Mouse (Mus musculus) liver, adult 2 months (tissue): ENCODE data around the gene Arid4a. TPM values are rescaled to one million over a fixed set of nuclear protein-coding genes. Genes with fewer than 3 reads are reported as not detected.

ENCODE experiments used
- DNase-seq: peaks from one replicate; pipeline ENCODE4 v3.0.0-alpha.2; 2011; ENCODE audit warnings: low read depth, low spot score; ENCODE audit errors: extremely low read depth
- H3K27ac ChIP-seq: fragments of 200-500 bp; replicated peaks from 2 replicates; pipeline ENCODE4 v1.5.1; 2012; ENCODE audit warnings: low read depth, mild to moderate bottlenecking, control low read depth, inconsistent platforms, low read length; ENCODE audit not compliant: insufficient read depth
- H3K27me3 ChIP-seq: fragments of 200-500 bp; 2 replicates; pipeline ENCODE4 v1.6.1; 2012; ENCODE audit warnings: mild to moderate bottlenecking, moderate library complexity, low read length, inconsistent platforms; ENCODE audit not compliant: control insufficient read depth, insufficient read depth
- H3K36me3 ChIP-seq: fragments of 200-500 bp; 2 replicates; pipeline ENCODE4 v1.6.1; 2012; ENCODE audit warnings: low read length, inconsistent platforms; ENCODE audit not compliant: control insufficient read depth, insufficient read depth
- H3K4me1 ChIP-seq: fragments of 200-500 bp; 2 replicates; pipeline ENCODE4 v1.6.1; 2011; ENCODE audit warnings: low read length; ENCODE audit not compliant: control insufficient read depth, insufficient read depth
- H3K4me3 ChIP-seq: fragments of 200-500 bp; 2 replicates; pipeline ENCODE4 v1.5.1; 2011; ENCODE audit warnings: low read depth, mild to moderate bottlenecking, control low read depth, low read length, moderate library complexity; ENCODE audit not compliant: insufficient read depth
- H3K79me2 ChIP-seq: fragments of 200-500 bp; 2 replicates; pipeline ENCODE4 v1.6.1; 2012; ENCODE audit warnings: inconsistent platforms, mild to moderate bottlenecking, low read length, moderate library complexity; ENCODE audit not compliant: control insufficient read depth, insufficient read depth
- H3K9ac ChIP-seq: fragments of 200-500 bp; 2 replicates; pipeline ENCODE4 v1.6.1; 2012; ENCODE audit warnings: low read depth, mild to moderate bottlenecking, control low read depth, inconsistent platforms, low read length
- CTCF ChIP-seq: fragments of 200-500 bp; IDR thresholded peaks from 2 replicates; pipeline ENCODE4 v1.5.1; 2011; ENCODE audit warnings: low read depth, low read length, control low read depth
- POLR2A ChIP-seq: fragments of 200-500 bp; IDR thresholded peaks from 2 replicates; pipeline ENCODE4 v1.6.1; 2011; ENCODE audit warnings: low read length, control low read depth; ENCODE audit not compliant: insufficient read depth; ENCODE audit errors: extremely low read depth
- WGBS: fragments of 180-500 bp; shearing (Covaris S2); methylation state at CpG from one replicate; pipeline ENCODE4 v1.1.7; 2018; 5-methylcytosine and 5-hydroxymethylcytosine counted together
- polyA plus RNA-seq: library from polyadenylated mRNA; depleted of rRNA; stranded (reverse); fragments of >200 nt; gene quantifications from 2 replicates; pipeline ENCODE4 v1.2.3, GENCODE M21; 2012
- total RNA-seq: library from RNA; depleted of rRNA; stranded (reverse); fragments of >200 nt; gene quantifications from 2 replicates; pipeline ENCODE4 v1.2.3, GENCODE M21; 2014

Arid4a gene
- total and polyA plus RNA-seq, 2 experiments = 1.3 to 6.8 TPM

DNA sequence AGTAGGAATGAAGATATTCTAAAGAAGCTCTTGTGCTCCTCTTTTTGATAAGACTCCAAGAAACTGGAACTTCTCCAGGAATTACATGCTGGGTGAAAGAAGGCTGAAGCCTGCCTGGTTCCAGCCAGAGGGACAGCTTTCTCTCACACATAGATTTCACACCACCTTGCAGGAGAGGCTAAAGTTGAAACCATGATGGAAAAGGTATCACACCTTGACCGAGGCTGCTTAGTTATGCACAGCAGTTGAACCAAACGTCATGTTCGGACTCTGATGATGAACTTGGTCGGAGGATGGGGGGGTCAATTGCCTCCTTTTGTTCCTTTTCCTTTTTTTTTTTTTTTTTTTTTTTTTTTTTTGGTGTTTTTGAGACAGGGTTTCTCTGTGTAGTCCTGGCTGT, 42.0 kb upstream of the Arid4a start:
- H3K9ac ChIP-seq = no peak overlapping the region
- H3K4me1 ChIP-seq = peaks cover 14% of the 10 kb centered on the region
- H3K4me3 ChIP-seq = no peak overlapping the region
- no peaks in the 10 kb centered on the region for H3K36me3 ChIP-seq
- DNase-seq = no peak
- 75% methylated on average over 4 of the region's 4 CpGs for WGBS
- H3K27ac ChIP-seq = no peak overlapping the region
- peaks cover 18% of the 10 kb centered on the region; the same call in 1 of the 2 replicates for H3K79me2 ChIP-seq
- H3K27me3 ChIP-seq = no peaks in the 10 kb centered on the region
- TF ChIP-seq CTCF = no peak
- no peak for TF ChIP-seq POLR2A

DNA sequence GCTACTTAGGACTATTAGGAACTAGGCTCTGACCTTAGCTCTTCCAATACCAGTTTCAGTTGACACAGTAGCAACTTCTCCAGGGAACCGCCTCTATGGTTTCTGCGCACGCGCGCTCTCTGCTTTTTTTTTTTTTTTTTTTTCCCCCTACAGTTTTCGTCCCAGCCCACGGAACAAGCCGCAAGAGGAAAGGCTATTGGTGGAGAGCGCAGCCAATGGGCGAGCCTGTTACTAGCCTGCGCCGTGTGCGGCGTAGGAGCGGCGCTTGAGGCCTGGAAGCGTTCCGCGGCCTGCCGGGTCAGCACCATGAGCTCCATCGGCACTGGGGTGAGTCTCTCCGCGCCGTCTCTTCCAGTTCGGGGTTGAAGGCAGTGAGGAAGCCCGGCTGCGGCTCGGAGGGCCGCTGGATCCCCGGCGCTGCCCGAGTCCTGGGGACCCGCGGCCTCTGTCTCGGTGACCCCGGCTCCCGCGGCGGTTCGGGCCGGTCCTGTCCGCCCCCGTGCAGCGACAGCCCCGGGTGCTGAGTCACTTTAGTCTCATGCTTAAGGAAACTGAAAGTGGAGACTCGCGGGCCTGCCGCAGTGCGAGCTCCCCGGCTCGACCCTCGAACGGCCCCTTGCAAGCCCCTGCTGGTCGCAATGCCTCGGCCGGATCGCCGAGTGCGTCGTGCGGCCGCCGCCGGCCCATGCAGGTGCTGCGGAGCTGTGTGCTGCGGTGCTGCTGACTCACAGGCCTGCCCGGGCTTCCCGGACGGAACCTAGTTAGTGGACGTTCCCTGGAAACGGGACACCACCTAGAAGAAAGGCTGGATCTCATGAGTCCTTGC, 41.1 kb upstream of the Arid4a start, which contains the start of gene Psma3:
Gene Psma3 (plus strand): TSS at position 181 of the 826 bp plus-strand sequence.
- under 1% methylated on average over 71 of the region's 71 CpGs for WGBS
- TF ChIP-seq POLR2A = peak; percentile 89
- no peak for TF ChIP-seq CTCF
- Histone ChIP-seq H3K4me3 (peak within 1 kb of the TSS; percentile 70), H3K79me2 (peaks cover 21% of the 10 kb centered on the region; the same call in 1 of the 2 replicates), H3K27me3 (no peaks in the 10 kb centered on the region), H3K9ac (peak within 1 kb of the TSS; percentile 83), H3K4me1 (peaks cover 18% of the 10 kb centered on the region), H3K27ac (peak within 1 kb of the TSS; percentile 82), H3K36me3 (peaks cover 6% of the 10 kb centered on the region)
- peak; percentile 96 for DNase-seq

DNA sequence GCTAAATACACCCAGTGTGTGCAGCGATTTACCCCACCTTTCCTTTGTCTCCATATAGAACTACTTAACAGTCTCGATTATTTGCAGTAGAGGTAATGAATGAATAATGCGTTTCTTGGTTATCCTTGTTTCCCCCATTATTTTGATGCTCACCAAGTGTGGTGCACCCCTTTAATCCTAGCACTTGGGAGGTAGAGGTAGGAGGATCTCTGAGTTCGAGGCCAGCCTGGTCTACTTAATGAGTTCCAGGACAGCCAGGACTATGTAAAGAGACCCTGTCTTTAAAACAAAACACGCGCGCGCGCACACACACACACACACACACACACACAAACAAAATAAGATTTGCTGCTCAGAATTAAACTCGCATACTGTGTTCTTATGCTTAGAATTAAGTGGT, 40.4 kb upstream of the Arid4a start:
- no peak for DNase-seq
- no peak for TF ChIP-seq CTCF
- no peak for TF ChIP-seq POLR2A
- peak overlapping the region; percentile 83 for H3K9ac ChIP-seq

DNA sequence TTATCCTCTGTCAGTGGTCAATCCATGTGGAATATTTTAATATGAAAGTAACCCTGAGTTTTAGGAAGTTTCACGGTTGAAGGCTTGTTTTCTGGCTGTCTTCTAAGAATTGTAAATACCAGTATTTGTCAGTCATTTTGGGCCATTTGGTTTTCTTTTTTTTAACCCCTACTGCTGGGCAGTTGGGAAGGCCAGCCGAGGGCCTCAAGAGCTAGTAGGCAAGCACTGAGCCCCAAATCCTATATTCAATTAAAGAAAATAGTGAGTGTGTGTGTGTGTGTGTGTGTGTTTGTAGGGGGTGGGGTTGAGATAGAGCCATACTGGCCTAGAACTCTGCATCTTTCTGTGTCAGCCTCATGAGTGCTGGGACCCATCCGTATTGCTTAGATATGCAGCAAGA, 39.9 kb upstream of the Arid4a start:
- peaks cover 13% of the 10 kb centered on the region for H3K36me3 ChIP-seq
- TF ChIP-seq CTCF = no peak
- TF ChIP-seq POLR2A = no peak
- no peaks in the 10 kb centered on the region for H3K27me3 ChIP-seq
- 27% methylated on average over 3 of the region's 3 CpGs for whole genome bisulfite sequencing
- peaks cover 22% of the 10 kb centered on the region for H3K4me1 ChIP-seq
- H3K79me2 ChIP-seq = peaks cover 28% of the 10 kb centered on the region; the same call in 1 of the 2 replicates
- peak overlapping the region; percentile 70; the same call in 1 of the 2 replicates for H3K4me3 ChIP-seq
- no peak for DNase-seq
- H3K27ac ChIP-seq = no peak overlapping the region
- H3K9ac ChIP-seq = peak overlapping the region; percentile 21; the same call in 1 of the 2 replicates

More for the DNA sequence above, 40.4 kb upstream of the Arid4a start:
- Histone ChIP-seq H3K79me2 (peaks cover 24% of the 10 kb centered on the region; the same call in 1 of the 2 replicates), H3K36me3 (peaks cover 13% of the 10 kb centered on the region), H3K27me3 (no peaks in the 10 kb centered on the region), H3K4me1 (peaks cover 22% of the 10 kb centered on the region), H3K4me3 (peak overlapping the region; percentile 70), H3K27ac (peak overlapping the region; percentile 82)
- WGBS = 4% methylated on average over 10 of the region's 10 CpGs

DNA sequence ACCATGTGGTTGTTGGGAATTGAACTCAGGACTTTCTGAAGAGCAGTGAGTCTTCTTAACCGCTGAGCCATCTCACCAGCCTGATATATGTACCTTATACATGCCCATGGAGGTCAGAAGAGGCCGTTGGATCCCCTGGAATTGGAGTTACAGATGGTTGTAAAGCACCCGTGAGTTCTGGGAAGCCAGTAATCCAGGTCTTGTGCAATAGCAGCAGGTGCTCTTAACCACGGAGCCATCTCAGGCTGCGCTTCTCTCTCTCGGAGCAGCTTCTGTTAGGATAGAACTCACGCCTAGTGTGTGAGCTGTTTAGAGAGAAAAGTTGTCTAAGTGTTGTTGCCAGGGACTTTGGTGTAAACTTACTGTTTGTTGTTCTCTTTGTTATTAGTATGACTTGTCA, 37.4 kb upstream of the Arid4a start:
- 23% methylated on average over 7 of the region's 7 CpGs for WGBS
- 0 out of 2 replicates have a peak overlapping the region, but pooled peaks have one; percentile 27 for H3K27ac ChIP-seq
- H3K36me3 ChIP-seq = peaks cover 20% of the 10 kb centered on the region
- no peak overlapping the region for H3K4me3 ChIP-seq
- DNase-seq = peak; percentile 65
- peaks cover 22% of the 10 kb centered on the region for H3K4me1 ChIP-seq
- H3K79me2 ChIP-seq = peaks cover 40% of the 10 kb centered on the region
- TF ChIP-seq CTCF (no peak), POLR2A (no peak)
- H3K27me3 ChIP-seq = no peaks in the 10 kb centered on the region
- H3K9ac ChIP-seq = no peak overlapping the region
